Comparison of ENCODE assay signal across 14 mouse cellular contexts in the genomic region with DNA sequence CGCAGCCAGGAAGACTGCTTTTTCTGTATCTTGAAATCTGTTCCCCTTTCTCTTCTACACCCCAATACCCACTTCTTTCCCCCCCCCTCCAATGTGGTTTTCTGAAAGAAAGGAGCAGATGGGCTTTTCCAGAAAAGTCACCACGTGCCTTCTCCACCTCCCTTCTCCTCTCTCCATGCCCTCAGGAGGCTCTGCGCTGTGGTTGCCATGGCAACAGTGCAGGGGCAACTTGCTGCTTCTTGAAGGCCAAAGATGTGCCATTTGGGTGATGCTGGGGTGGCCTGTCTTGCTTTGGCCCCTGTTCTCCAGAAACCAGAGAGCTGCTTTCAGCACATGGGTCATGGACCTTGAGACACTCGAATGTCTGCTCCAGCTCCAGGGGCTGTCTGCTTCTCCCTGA.
DNase-seq lines count a peak whose midpoint lies in the region; ATAC-seq lines count a peak whose summit lies in the region.
"Had no signal": no experiment of that assay in that cellular context is flagged by ENCODE, and none has a peak within 500 bp of the region (broad histone marks: within the 10 kb centered on the region; RNA-seq: fewer than 3 reads in every experiment).

No protein-coding gene starts in this region.

- H3K4me3 ChIP-seq in hindbrain, embryonic 11.5 days (ENCODE audit: low read depth, low read length): no peak overlapping the region
- no peak overlapping the region for H3K4me3 ChIP-seq in hindbrain, embryonic 14.5 days (replicated peaks; ENCODE audit: low read length)
- H3K4me3 ChIP-seq: heart, embryonic 15.5 days; lung, embryonic 15.5 days had no signal

- peak; percentile 34 to 54 for DNase-seq in cerebellum, postnatal 14 days
- DNase-seq in cerebellum, adult 11 months: no peak
- peak; percentile 44 for DNase-seq in hindbrain, embryonic 11.5 days (ENCODE audit: low spot score)
- DNase-seq in hindbrain, embryonic 14.5 days (ENCODE audit: low spot score): no peak
- peak; percentile 62 for DNase-seq in right cerebral cortex, postnatal 14 days
- no peak for DNase-seq in right cerebral cortex, postnatal 36 days (ENCODE audit: low spot score in 2 of 2)
- no peak for DNase-seq in adrenal gland, postnatal 25 days
- DNase-seq: cerebellum, adult 8-10 months; heart, adult 11 months; kidney, adult 9 months had no signal

- no peak overlapping the region for H3K9ac ChIP-seq in hindbrain, embryonic 11.5 days (ENCODE audit: low read depth, low read length)
- H3K9ac ChIP-seq in hindbrain, embryonic 14.5 days: no peak overlapping the region
- H3K9ac ChIP-seq: heart, embryonic 15.5 days; lung, embryonic 15.5 days had no signal

- no peaks in the 10 kb centered on the region for H3K27me3 ChIP-seq in hindbrain, embryonic 11.5 days (ENCODE audit: control insufficient read depth, insufficient read depth, low read length)
- no peaks in the 10 kb centered on the region for H3K27me3 ChIP-seq in hindbrain, embryonic 14.5 days (ENCODE audit: control insufficient read depth, insufficient read depth, low read length)
- H3K27me3 ChIP-seq: heart, embryonic 15.5 days; lung, embryonic 15.5 days had no signal

- no peak overlapping the region for H3K4me2 ChIP-seq in hindbrain, embryonic 11.5 days (replicated peaks; ENCODE audit: low read depth, low read length)
- no peak overlapping the region for H3K4me2 ChIP-seq in hindbrain, embryonic 14.5 days (replicated peaks)
- H3K4me2 ChIP-seq: heart, embryonic 15.5 days; lung, embryonic 15.5 days had no signal

- H3K4me1 ChIP-seq in hindbrain, embryonic 11.5 days (replicated peaks; ENCODE audit: control insufficient read depth, insufficient read depth, low read length): no peaks in the 10 kb centered on the region
- no peaks in the 10 kb centered on the region; the same call in 1 of the 2 replicates for H3K4me1 ChIP-seq in hindbrain, embryonic 14.5 days (replicated peaks; ENCODE audit: control insufficient read depth, insufficient read depth, low read length)
- H3K4me1 ChIP-seq: heart, embryonic 15.5 days; lung, embryonic 15.5 days had no signal

- no peak for ATAC-seq in hindbrain, embryonic 11.5 days (ENCODE audit: low FRiP score)
- no peak for ATAC-seq in hindbrain, embryonic 14.5 days (ENCODE audit: low FRiP score)
- no peak for ATAC-seq in monocyte, adult 5-6 weeks (replicated peaks; ENCODE audit: insufficient number of reproducible peaks, low FRiP score, low TSS enrichment, poor library complexity, severe bottlenecking)
- ATAC-seq: forebrain, embryonic 16.5 days had no signal

- no peak overlapping the region for H3K27ac ChIP-seq in hindbrain, embryonic 11.5 days (ENCODE audit: low read depth, low read length)
- H3K27ac ChIP-seq in hindbrain, embryonic 14.5 days: no peak overlapping the region
- H3K27ac ChIP-seq: heart, embryonic 15.5 days; lung, embryonic 15.5 days had no signal

- H3K36me3 ChIP-seq in hindbrain, embryonic 11.5 days (ENCODE audit: control insufficient read depth, insufficient read depth, low read length): no peaks in the 10 kb centered on the region
- no peaks in the 10 kb centered on the region for H3K36me3 ChIP-seq in hindbrain, embryonic 14.5 days (replicated peaks; ENCODE audit: control insufficient read depth, insufficient read depth)
- H3K36me3 ChIP-seq: heart, embryonic 15.5 days; lung, embryonic 15.5 days had no signal

- 59% methylated on average over 4 of the region's 4 CpGs for WGBS in hindbrain, embryonic 11.5 days
- 49% methylated on average over 4 of the region's 4 CpGs for WGBS in hindbrain, embryonic 14.5 days

- no peaks in the 10 kb centered on the region for H3K9me3 ChIP-seq in hindbrain, embryonic 11.5 days (ENCODE audit: control insufficient read depth, low read length)
- H3K9me3 ChIP-seq in hindbrain, embryonic 14.5 days (ENCODE audit: control insufficient read depth, low read length): no peaks in the 10 kb centered on the region
- H3K9me3 ChIP-seq: heart, embryonic 15.5 days; lung, embryonic 15.5 days had no signal

Comparison
In these comparisons a context has a peak if more than half of its experiments do, and no peak if none do; other contexts are left out.
1. DNase-seq: peak in cerebellum, postnatal 14 days (2 of 2), hindbrain, embryonic 11.5 days (single experiment) and right cerebral cortex, postnatal 14 days (single experiment); none in cerebellum, adult 11 months (single experiment), hindbrain, embryonic 14.5 days (single experiment), right cerebral cortex, postnatal 36 days (0 of 2) and adrenal gland, postnatal 25 days (single experiment).